Mouse (Mus musculus): Measurements from ENCODE around the gene Haghl.
"Not testable (repeated sequence)": the region's sequence is repeated elsewhere in the genome, so short reads cannot be mapped to it uniquely, and the experiment has no call there.

The Haghl gene

DNA sequence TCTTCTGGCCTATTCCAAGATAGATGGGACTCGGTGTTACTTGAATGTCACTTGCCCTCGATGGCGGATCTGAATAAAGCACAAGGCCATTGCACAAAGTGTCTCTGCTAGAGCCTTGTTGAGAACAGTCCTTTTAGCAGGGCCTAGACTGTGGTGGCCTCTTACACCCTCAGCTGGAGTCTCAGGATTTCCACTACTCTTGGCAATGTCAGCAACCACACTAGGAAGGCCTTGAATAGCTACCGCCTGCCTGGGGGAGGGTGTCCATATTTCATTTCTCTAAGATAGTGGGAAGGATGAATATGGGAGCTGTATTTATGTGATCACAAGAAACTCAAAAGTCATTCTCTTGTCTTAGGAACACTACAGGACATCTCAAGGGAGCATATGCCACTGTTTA lies 37.2 kb downstream of the Haghl start:
- no peak for DNase-seq (ENCODE audit: low read depth, low spot score)

DNA sequence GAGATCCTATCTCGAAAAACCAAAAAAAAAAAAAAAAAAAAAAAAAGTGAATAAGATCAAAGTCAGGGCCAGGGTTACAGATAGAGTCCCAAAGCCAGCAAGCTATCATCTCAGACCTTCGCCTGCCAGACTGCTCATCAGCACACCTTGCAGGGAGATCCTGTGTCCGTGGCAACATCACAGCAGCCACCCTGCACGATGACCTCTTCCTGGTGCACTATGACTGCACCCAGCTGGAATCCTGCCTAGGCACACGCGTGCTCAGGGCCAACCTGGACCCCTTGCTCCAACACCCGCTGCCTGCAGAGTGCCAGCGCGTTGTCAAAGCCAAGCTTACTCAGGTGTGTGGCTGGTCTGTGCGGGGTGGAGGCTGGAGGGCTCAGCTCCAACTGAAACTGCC lies 41.2 kb downstream of the Haghl start:
- no peak for DNase-seq (ENCODE audit: low read depth, low spot score)

DNA sequence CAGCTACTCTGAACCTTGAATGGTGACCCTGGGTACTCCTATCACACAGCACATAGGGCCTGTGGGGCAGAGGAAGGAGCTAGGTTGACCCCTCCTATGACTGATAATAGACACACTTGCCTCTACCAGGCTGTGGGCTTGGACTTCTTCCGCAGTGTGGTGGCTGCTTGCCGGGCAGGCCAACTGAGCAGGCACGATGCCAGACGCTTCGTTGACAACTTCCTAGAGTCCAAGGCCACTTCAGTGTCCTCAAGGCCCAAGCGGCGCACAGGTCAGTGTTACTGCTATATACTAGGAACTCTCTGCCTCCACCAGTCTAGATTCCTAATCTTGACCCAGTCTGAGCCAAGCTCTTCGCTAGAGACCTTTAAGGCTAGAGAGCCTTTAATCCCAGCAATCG lies 41.6 kb downstream of the Haghl start:
- DNase-seq (ENCODE audit: low read depth, low spot score), result no peak

DNA sequence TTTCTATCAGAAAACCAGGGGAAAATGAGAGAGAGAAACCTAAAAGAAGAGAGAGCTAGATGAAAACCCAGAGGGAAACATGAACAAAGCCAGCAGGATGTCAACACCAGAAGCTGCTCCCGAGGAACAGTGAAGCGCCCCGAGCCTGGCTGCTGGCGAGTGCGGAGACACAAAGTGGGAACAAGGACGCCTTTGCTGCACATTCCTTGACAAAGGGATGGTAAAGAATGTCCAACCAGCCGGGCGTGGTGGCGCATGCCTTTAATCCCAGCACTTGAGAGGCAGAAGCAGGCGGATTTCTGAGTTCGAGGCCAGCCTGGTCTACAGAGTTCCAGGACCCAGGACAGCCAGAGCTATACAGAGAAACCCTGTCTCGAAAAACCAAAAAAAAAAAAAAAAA lies 44.0 kb downstream of the Haghl start:
- not testable (repeated sequence) for DNase-seq (ENCODE audit: low read depth, low spot score)

DNA sequence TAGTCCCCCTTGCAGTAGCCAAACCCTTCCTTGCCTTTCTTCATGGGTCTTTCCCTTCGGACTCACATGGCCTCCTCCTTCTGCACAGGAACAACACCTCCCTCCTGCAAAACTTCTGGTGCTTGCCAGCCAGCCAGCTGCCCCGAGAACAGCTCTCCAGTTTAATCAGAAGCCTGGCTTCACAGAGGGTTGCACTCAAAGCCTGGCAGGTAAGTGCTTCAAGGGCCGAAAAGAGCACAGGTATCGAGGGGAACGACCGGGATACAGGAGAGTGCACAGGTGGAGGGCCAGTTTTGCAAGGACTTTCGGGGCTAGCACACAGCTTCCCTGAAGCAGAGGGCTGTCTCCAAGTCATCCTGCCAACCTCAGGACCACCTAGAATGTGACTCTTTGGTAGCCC lies 46.6 kb downstream of the Haghl start:
- DNase-seq (ENCODE audit: low read depth, low spot score), result no peak

- DNase-seq (ENCODE audit: low read depth, low spot score), result no peak
Observed at GRCm38 (mm10) chr17:25735745-25736144, 49.7 kb downstream of the Haghl start, which contains the start of gene Mslnl. TSS of gene Mslnl (plus strand) at chr17:25736042.

GRCm38 (mm10) chr17:25735246-25735645 lies 50.2 kb downstream of the Haghl start:
- no peak for DNase-seq (ENCODE audit: low read depth, low spot score)

GRCm38 (mm10) chr17:25732082-25732481 lies 53.4 kb downstream of the Haghl start:
- DNase-seq (ENCODE audit: low read depth, low spot score), result no peak

Measured in brain, embryonic 18.5 days (tissue).